Mouse (Mus musculus): Measurements from ENCODE around the gene Adgrv1. TPM values are rescaled to one million over a fixed set of nuclear protein-coding genes. Genes with fewer than 3 reads are reported as not detected.

Adgrv1 gene
- polyA plus RNA-seq (2015; fragmentation: Nextera tagmentation; extraction: Ambion mirVana), result 4.3 and 4.5 TPM in 2 replicates

GRCm38 (mm10) chr13:81632720-81633415 lies at the start of gene Adgrv1:
Gene Adgrv1 (minus strand): TSS chr13:81633154.
- Histone ChIP-seq H3K4me1 (ENCODE audit: insufficient read depth, low read length) (0 out of 2 replicates have a peak, but pooled peaks cover 4% of the 10 kb centered on the region), H3K9me3 (ENCODE audit: low read length) (no peaks in the 10 kb centered on the region), H3K9ac (replicated peaks; ENCODE audit: low read length) (peak within 1 kb of the TSS; percentile 43; the same call in 1 of the 2 replicates), H3K4me2 (replicated peaks; ENCODE audit: low read depth, low read length) (peak within 1 kb of the TSS; percentile 81), H3K4me3 (ENCODE audit: low read length) (peak within 1 kb of the TSS; percentile 57), H3K27me3 (ENCODE audit: insufficient read depth, low read length) (peaks cover 5% of the 10 kb centered on the region; the same call in 1 of the 2 replicates), H3K36me3 (ENCODE audit: insufficient read depth, low read length) (no peaks in the 10 kb centered on the region), H3K27ac (ENCODE audit: low read length) (no peak within 1 kb of the TSS)
- WGBS, result under 1% methylated on average over 42 of the region's 42 CpGs
- ATAC-seq (ENCODE audit: low FRiP score, low TSS enrichment), result peak; percentile 100

- no peaks in the 10 kb centered on the region for H3K4me1 ChIP-seq (ENCODE audit: insufficient read depth, low read length)
- no peaks in the 10 kb centered on the region for H3K9me3 ChIP-seq (ENCODE audit: low read length)
- no peak for ATAC-seq (ENCODE audit: low FRiP score, low TSS enrichment)
- H3K36me3 ChIP-seq (ENCODE audit: insufficient read depth, low read length), result peaks cover 28% of the 10 kb centered on the region
- H3K27me3 ChIP-seq (ENCODE audit: insufficient read depth, low read length), result no peaks in the 10 kb centered on the region
- H3K4me3 ChIP-seq (ENCODE audit: low read length), result no peak overlapping the region
- H3K27ac ChIP-seq (ENCODE audit: low read length), result no peak overlapping the region
- no peak overlapping the region for H3K9ac ChIP-seq (replicated peaks; ENCODE audit: low read length)
- 78% methylated on average over 8 of the region's 8 CpGs for WGBS
- H3K4me2 ChIP-seq (replicated peaks; ENCODE audit: low read depth, low read length), result no peak overlapping the region
These were observed 42.4 kb upstream of the Adgrv1 start for GRCm38 (mm10) chr13:81675333-81675732.

GRCm38 (mm10) chr13:81667713-81668112 lies 34.8 kb upstream of the Adgrv1 start:
- no peak overlapping the region for H3K27ac ChIP-seq (ENCODE audit: low read length)
- H3K4me1 ChIP-seq (ENCODE audit: insufficient read depth, low read length), result no peaks in the 10 kb centered on the region
- H3K27me3 ChIP-seq (ENCODE audit: insufficient read depth, low read length), result no peaks in the 10 kb centered on the region
- no peak overlapping the region for H3K4me2 ChIP-seq (replicated peaks; ENCODE audit: low read depth, low read length)
- H3K9ac ChIP-seq (replicated peaks; ENCODE audit: low read length), result no peak overlapping the region
- WGBS, result 96% methylated on average over 5 of the region's 5 CpGs
- no peak for ATAC-seq (ENCODE audit: low FRiP score, low TSS enrichment)
- H3K36me3 ChIP-seq (ENCODE audit: insufficient read depth, low read length), result peaks cover 38% of the 10 kb centered on the region
- no peaks in the 10 kb centered on the region for H3K9me3 ChIP-seq (ENCODE audit: low read length)
- H3K4me3 ChIP-seq (ENCODE audit: low read length), result no peak overlapping the region

DNA sequence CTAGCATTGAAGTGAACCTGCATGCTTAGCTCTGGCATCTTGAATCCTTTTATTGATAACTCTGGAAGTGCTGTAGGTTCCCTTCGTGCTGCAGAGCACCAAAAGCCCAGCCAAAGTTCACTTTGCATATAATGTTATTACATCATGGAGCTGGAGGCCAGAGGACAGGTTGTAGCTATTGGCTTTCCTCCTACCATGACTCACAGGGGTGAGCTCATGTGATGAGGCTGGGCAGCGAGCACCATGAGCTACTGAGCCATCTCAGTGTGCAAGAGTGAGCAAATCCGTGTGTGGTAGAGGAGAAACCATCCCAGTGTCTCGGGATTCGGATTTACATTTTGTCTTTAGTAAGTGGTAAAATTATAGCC lies 31.4 kb upstream of the Adgrv1 start:
- H3K4me2 ChIP-seq (replicated peaks; ENCODE audit: low read depth, low read length), result no peak overlapping the region
- no peak overlapping the region for H3K9ac ChIP-seq (replicated peaks; ENCODE audit: low read length)
- no peak overlapping the region for H3K4me3 ChIP-seq (ENCODE audit: low read length)
- H3K27ac ChIP-seq (ENCODE audit: low read length), result no peak overlapping the region
- H3K9me3 ChIP-seq (ENCODE audit: low read length), result no peaks in the 10 kb centered on the region
- WGBS, result 92% methylated on average over 5 of the region's 5 CpGs
- H3K36me3 ChIP-seq (ENCODE audit: insufficient read depth, low read length), result peaks cover 33% of the 10 kb centered on the region
- H3K27me3 ChIP-seq (ENCODE audit: insufficient read depth, low read length), result no peaks in the 10 kb centered on the region
- H3K4me1 ChIP-seq (ENCODE audit: insufficient read depth, low read length), result no peaks in the 10 kb centered on the region
- no peak for ATAC-seq (ENCODE audit: low FRiP score, low TSS enrichment)

DNA sequence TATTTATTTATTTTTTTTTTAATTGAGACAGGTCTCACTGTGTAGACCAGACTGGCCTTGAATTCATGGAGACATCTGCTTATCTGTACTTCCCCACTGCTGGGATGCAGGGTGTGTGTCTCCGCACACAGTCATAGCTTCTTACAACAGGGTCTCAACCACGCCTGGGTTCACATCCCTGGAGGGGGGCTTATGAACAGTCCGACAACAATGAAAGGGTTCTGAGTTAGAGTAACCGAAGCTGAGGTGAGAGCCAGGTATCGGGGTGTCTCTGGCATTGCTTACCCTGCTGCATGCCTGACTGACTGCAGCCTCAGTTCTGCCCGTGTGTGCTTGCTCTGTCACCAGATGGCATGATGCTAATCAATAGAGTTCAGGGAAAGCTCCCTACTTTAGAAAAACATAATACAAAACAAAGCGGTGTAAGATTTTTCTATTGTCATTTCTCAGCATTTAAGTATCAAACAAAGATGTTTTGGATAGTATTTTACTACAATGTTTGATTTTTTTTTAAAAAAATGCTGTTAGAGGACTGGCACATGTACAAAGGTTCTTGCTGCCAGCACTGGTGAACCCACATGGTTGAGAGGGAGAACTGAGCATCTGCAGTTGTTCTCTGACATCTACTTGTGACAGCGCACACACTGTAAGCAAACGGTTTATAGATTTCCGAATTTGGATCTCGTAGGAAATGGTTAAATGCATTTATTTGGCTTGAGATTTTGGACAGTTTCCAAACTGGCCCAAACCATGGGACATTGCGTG lies 30.8 kb upstream of the Adgrv1 start:
- Histone ChIP-seq H3K4me1 (ENCODE audit: insufficient read depth, low read length) (peaks cover 4% of the 10 kb centered on the region), H3K9me3 (ENCODE audit: low read length) (no peaks in the 10 kb centered on the region), H3K27ac (ENCODE audit: low read length) (no peak overlapping the region), H3K9ac (replicated peaks; ENCODE audit: low read length) (no peak overlapping the region), H3K4me2 (replicated peaks; ENCODE audit: low read depth, low read length) (no peak overlapping the region), H3K27me3 (ENCODE audit: insufficient read depth, low read length) (no peaks in the 10 kb centered on the region), H3K36me3 (ENCODE audit: insufficient read depth, low read length) (peaks cover 28% of the 10 kb centered on the region; the same call in 1 of the 2 replicates), H3K4me3 (ENCODE audit: low read length) (no peak overlapping the region)
- WGBS, result 88% methylated on average over 12 of the region's 12 CpGs
- ATAC-seq (ENCODE audit: low FRiP score, low TSS enrichment), result 0 out of 2 replicates have a peak, but pooled peaks have one; percentile 12

GRCm38 (mm10) chr13:81658053-81658752 lies 25.2 kb upstream of the Adgrv1 start:
- peaks cover 16% of the 10 kb centered on the region for H3K4me1 ChIP-seq (ENCODE audit: insufficient read depth, low read length)
- peak overlapping the region; percentile 64 for H3K4me2 ChIP-seq (replicated peaks; ENCODE audit: low read depth, low read length)
- H3K9ac ChIP-seq (replicated peaks; ENCODE audit: low read length), result peak overlapping the region; percentile 86
- peak overlapping the region; percentile 80 for H3K4me3 ChIP-seq (ENCODE audit: low read length)
- peak; percentile 3 for ATAC-seq (ENCODE audit: low FRiP score, low TSS enrichment)
- H3K27ac ChIP-seq (ENCODE audit: low read length), result peak overlapping the region; percentile 81
- H3K9me3 ChIP-seq (ENCODE audit: low read length), result no peaks in the 10 kb centered on the region
- no peaks in the 10 kb centered on the region for H3K27me3 ChIP-seq (ENCODE audit: insufficient read depth, low read length)
- 9% methylated on average over 21 of the region's 21 CpGs for WGBS
- 0 out of 2 replicates have a peak, but pooled peaks cover 2% of the 10 kb centered on the region for H3K36me3 ChIP-seq (ENCODE audit: insufficient read depth, low read length)

- no peaks in the 10 kb centered on the region for H3K9me3 ChIP-seq (ENCODE audit: low read length)
These were observed 24.5 kb upstream of the Adgrv1 start, which contains the start of gene Lysmd3 for GRCm38 (mm10) chr13:81657351-81658052. Gene Lysmd3 (plus strand): TSS chr13:81657663.

GRCm38 (mm10) chr13:81657008-81657350 lies 24.0 kb upstream of the Adgrv1 start:
- Histone ChIP-seq H3K9ac (replicated peaks; ENCODE audit: low read length) (peak overlapping the region; percentile 78), H3K27me3 (ENCODE audit: insufficient read depth, low read length) (no peaks in the 10 kb centered on the region), H3K27ac (ENCODE audit: low read length) (peak overlapping the region; percentile 94), H3K4me2 (replicated peaks; ENCODE audit: low read depth, low read length) (peak overlapping the region; percentile 64), H3K9me3 (ENCODE audit: low read length) (no peaks in the 10 kb centered on the region), H3K4me1 (ENCODE audit: insufficient read depth, low read length) (peaks cover 16% of the 10 kb centered on the region), H3K4me3 (ENCODE audit: low read length) (peak overlapping the region; percentile 80), H3K36me3 (ENCODE audit: insufficient read depth, low read length) (0 out of 2 replicates have a peak, but pooled peaks cover 2% of the 10 kb centered on the region)
- 21% methylated on average over 5 of the region's 5 CpGs for WGBS
- no peak for ATAC-seq (ENCODE audit: low FRiP score, low TSS enrichment)

More at GRCm38 (mm10) chr13:81657351-81658052, 24.5 kb upstream of the Adgrv1 start, which contains the start of gene Lysmd3:
- Histone ChIP-seq H3K27me3 (ENCODE audit: insufficient read depth, low read length) (no peaks in the 10 kb centered on the region), H3K4me2 (replicated peaks; ENCODE audit: low read depth, low read length) (peak within 1 kb of the TSS; percentile 64), H3K4me3 (ENCODE audit: low read length) (peak within 1 kb of the TSS; percentile 80), H3K9ac (replicated peaks; ENCODE audit: low read length) (peak within 1 kb of the TSS; percentile 86), H3K36me3 (ENCODE audit: insufficient read depth, low read length) (0 out of 2 replicates have a peak, but pooled peaks cover 2% of the 10 kb centered on the region), H3K4me1 (ENCODE audit: insufficient read depth, low read length) (peaks cover 16% of the 10 kb centered on the region), H3K27ac (ENCODE audit: low read length) (peak within 1 kb of the TSS; percentile 94)
- under 1% methylated on average over 70 of the region's 73 CpGs for whole genome bisulfite sequencing
- ATAC-seq (ENCODE audit: low FRiP score, low TSS enrichment), result peak; percentile 99

Measured in kidney, embryonic 16.5 days (tissue).